Mouse (Mus musculus) brain, embryonic 14.5 days (tissue): ENCODE results near the gene Phf12.

ENCODE experiments used
- CTCF ChIP-seq: fragments of 200-500 bp; IDR thresholded peaks from 2 replicates; pipeline ENCODE4 v1.5.1; 2012; ENCODE audit warnings: inconsistent platforms, mild to moderate bottlenecking, moderate library complexity, borderline replicate concordance; ENCODE audit not compliant: insufficient read depth, insufficient read length; ENCODE audit errors: extremely low read depth
- POLR2A ChIP-seq: fragments of 200-500 bp; IDR thresholded peaks from 2 replicates; pipeline ENCODE4 v1.6.1; 2012; ENCODE audit warnings: mild to moderate bottlenecking, inconsistent platforms, borderline replicate concordance; ENCODE audit not compliant: poor library complexity, insufficient read depth, insufficient read length, severe bottlenecking; ENCODE audit errors: extremely low read depth

GRCm38 (mm10) chr11:78062563-78062962, 80.0 kb downstream of the Phf12 start:
- TF ChIP-seq POLR2A: no peak
- TF ChIP-seq CTCF: no peak
